Mouse (Mus musculus): ENCODE data around the gene Nrtn. TPM values are rescaled to one million over a fixed set of nuclear protein-coding genes. Genes with fewer than 3 reads are reported as not detected.

Gene Nrtn
- polyA plus RNA-seq, 1 experiment from 2014 or later = 5.3 TPM

- Histone ChIP-seq H3K9me3 (ENCODE audit: control insufficient read depth, low read length) (no peaks in the 10 kb centered on the region), H3K4me3 (ENCODE audit: low read depth, low read length) (peak overlapping the region; percentile 84), H3K27ac (ENCODE audit: low read depth, low read length) (peak overlapping the region; percentile 91), H3K4me2 (peak overlapping the region; percentile 94), H3K4me1 (replicated peaks; ENCODE audit: control insufficient read depth, insufficient read depth, low read length) (peaks cover 26% of the 10 kb centered on the region), H3K9ac (ENCODE audit: low read depth, low read length) (peak overlapping the region; percentile 94), H3K36me3 (ENCODE audit: control insufficient read depth, insufficient read depth, low read length) (peaks cover 23% of the 10 kb centered on the region), H3K27me3 (replicated peaks; ENCODE audit: control insufficient read depth, insufficient read depth, low read length) (no peaks in the 10 kb centered on the region)
- ATAC-seq (replicated peaks; ENCODE audit: low FRiP score) (no peak), DNase-seq (ENCODE audit: low spot score) (no peak)
- WGBS = 45% methylated on average over 12 of the region's 12 CpGs
Measured at GRCm38 (mm10) chr17:56765431-56765830, 8.1 kb upstream of the Nrtn start.

- Histone ChIP-seq H3K4me3 (ENCODE audit: low read depth, low read length) (peak within 1 kb of the TSS; percentile 84), H3K27ac (ENCODE audit: low read depth, low read length) (peak within 1 kb of the TSS; percentile 91), H3K36me3 (ENCODE audit: control insufficient read depth, insufficient read depth, low read length) (peaks cover 23% of the 10 kb centered on the region), H3K27me3 (replicated peaks; ENCODE audit: control insufficient read depth, insufficient read depth, low read length) (no peaks in the 10 kb centered on the region), H3K4me2 (peak within 1 kb of the TSS; percentile 94), H3K9me3 (ENCODE audit: control insufficient read depth, low read length) (no peaks in the 10 kb centered on the region), H3K4me1 (replicated peaks; ENCODE audit: control insufficient read depth, insufficient read depth, low read length) (peaks cover 26% of the 10 kb centered on the region), H3K9ac (ENCODE audit: low read depth, low read length) (peak within 1 kb of the TSS; percentile 94)
- DNase-seq (ENCODE audit: low spot score) (peak; percentile 94), ATAC-seq (replicated peaks; ENCODE audit: low FRiP score) (peak; percentile 68)
- under 1% methylated on average over 57 of the region's 58 CpGs for WGBS
Measured at GRCm38 (mm10) chr17:56764474-56765354, 7.4 kb upstream of the Nrtn start, which contains the start of gene Dus3l. Gene Dus3l (plus strand): TSS chr17:56764757.

DNA sequence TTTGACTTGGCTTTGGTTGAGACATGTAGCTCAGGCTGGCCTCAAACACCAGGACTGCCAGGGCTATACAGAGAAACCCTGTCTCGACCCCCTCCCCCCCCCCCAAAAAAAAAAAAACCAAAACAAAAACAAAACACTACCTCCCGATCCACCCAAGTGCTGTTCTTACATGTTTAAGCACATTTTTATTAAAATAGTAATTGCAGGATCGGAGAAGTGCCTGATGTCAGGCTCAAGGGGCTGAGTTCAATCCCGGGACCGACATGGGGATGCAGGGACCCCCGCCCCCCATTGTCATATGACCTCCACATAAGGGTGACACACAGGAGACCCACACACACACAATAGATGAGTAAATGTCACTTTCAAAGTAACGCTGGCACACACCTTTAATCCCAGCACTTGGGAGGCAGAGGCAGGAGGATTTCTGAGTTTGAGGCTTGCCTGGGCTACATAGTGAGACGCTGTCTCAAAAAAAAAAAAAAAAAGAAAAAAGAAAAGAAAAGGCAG is 6.5 kb upstream of the Nrtn start:
- WGBS = 55% methylated on average over 8 of the region's 8 CpGs
- Histone ChIP-seq H3K9me3 (ENCODE audit: control insufficient read depth, low read length) (no peaks in the 10 kb centered on the region), H3K4me2 (peak overlapping the region; percentile 94), H3K36me3 (ENCODE audit: control insufficient read depth, insufficient read depth, low read length) (peaks cover 18% of the 10 kb centered on the region), H3K4me3 (ENCODE audit: low read depth, low read length) (peak overlapping the region; percentile 84), H3K9ac (ENCODE audit: low read depth, low read length) (peak overlapping the region; percentile 94; the same call in 1 of the 2 replicates), H3K27me3 (replicated peaks; ENCODE audit: control insufficient read depth, insufficient read depth, low read length) (no peaks in the 10 kb centered on the region), H3K4me1 (replicated peaks; ENCODE audit: control insufficient read depth, insufficient read depth, low read length) (peaks cover 30% of the 10 kb centered on the region), H3K27ac (ENCODE audit: low read depth, low read length) (peak overlapping the region; percentile 91)
- ATAC-seq (replicated peaks; ENCODE audit: low FRiP score) = no peak
- DNase-seq (ENCODE audit: low spot score) = no peak

GRCm38 (mm10) chr17:56762769-56763731 is 5.7 kb upstream of the Nrtn start:
- Histone ChIP-seq H3K4me2 (peak overlapping the region; percentile 83), H3K36me3 (ENCODE audit: control insufficient read depth, insufficient read depth, low read length) (peaks cover 10% of the 10 kb centered on the region), H3K4me3 (ENCODE audit: low read depth, low read length) (peak overlapping the region; percentile 50; the same call in 1 of the 2 replicates), H3K9me3 (ENCODE audit: control insufficient read depth, low read length) (no peaks in the 10 kb centered on the region), H3K4me1 (replicated peaks; ENCODE audit: control insufficient read depth, insufficient read depth, low read length) (peaks cover 30% of the 10 kb centered on the region), H3K9ac (ENCODE audit: low read depth, low read length) (peak overlapping the region; percentile 66), H3K27ac (ENCODE audit: low read depth, low read length) (peak overlapping the region; percentile 91), H3K27me3 (replicated peaks; ENCODE audit: control insufficient read depth, insufficient read depth, low read length) (no peaks in the 10 kb centered on the region)
- peak; percentile 13 for ATAC-seq (replicated peaks; ENCODE audit: low FRiP score)
- WGBS = 29% methylated on average over 27 of the region's 27 CpGs
- peak; percentile 68 for DNase-seq (ENCODE audit: low spot score)

DNA sequence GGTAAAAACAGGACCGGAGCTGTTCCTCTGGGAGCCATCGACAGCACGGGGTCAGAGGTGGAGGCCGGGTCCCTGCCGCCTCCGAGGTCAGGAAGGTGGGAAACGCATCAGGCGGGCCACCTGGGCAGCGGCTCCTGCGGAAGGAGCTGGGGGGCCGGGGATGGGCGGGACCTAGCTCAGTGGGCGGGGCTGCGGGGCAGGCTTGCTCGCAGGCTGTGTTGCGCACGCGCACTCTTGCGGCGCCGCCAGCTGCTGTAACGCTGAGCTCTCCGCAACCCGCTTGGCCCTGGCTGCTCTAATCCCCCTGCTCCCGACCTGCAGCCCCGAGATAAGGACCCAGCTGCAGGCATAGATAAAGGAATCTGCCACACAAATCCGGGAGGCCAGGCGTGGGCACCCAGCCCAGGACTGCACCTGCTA is 4.7 kb upstream of the Nrtn start:
- Histone ChIP-seq H3K36me3 (ENCODE audit: control insufficient read depth, insufficient read depth, low read length) (peaks cover 3% of the 10 kb centered on the region; the same call in 1 of the 2 replicates), H3K4me2 (peak overlapping the region; percentile 83), H3K4me3 (ENCODE audit: low read depth, low read length) (peak overlapping the region; percentile 50), H3K9me3 (ENCODE audit: control insufficient read depth, low read length) (no peaks in the 10 kb centered on the region), H3K27ac (ENCODE audit: low read depth, low read length) (peak overlapping the region; percentile 91), H3K27me3 (replicated peaks; ENCODE audit: control insufficient read depth, insufficient read depth, low read length) (peaks cover 3% of the 10 kb centered on the region), H3K4me1 (replicated peaks; ENCODE audit: control insufficient read depth, insufficient read depth, low read length) (peaks cover 40% of the 10 kb centered on the region), H3K9ac (ENCODE audit: low read depth, low read length) (peak overlapping the region; percentile 66)
- DNase-seq (ENCODE audit: low spot score) (peak; percentile 94), ATAC-seq (replicated peaks; ENCODE audit: low FRiP score) (peak; percentile 73)
- under 1% methylated on average over 28 of the region's 28 CpGs for WGBS

- no peak overlapping the region for H3K27ac ChIP-seq (ENCODE audit: low read depth, low read length)
- DNase-seq (ENCODE audit: low spot score) = no peak
- 58% methylated on average over 3 of the region's 3 CpGs for WGBS
- no peaks in the 10 kb centered on the region for H3K36me3 ChIP-seq (ENCODE audit: control insufficient read depth, insufficient read depth, low read length)
- no peak for ATAC-seq (replicated peaks; ENCODE audit: low FRiP score)
- no peaks in the 10 kb centered on the region for H3K9me3 ChIP-seq (ENCODE audit: control insufficient read depth, low read length)
- H3K4me1 ChIP-seq (replicated peaks; ENCODE audit: control insufficient read depth, insufficient read depth, low read length) = peaks cover 45% of the 10 kb centered on the region
- no peak overlapping the region for H3K9ac ChIP-seq (ENCODE audit: low read depth, low read length)
- no peak overlapping the region for H3K4me3 ChIP-seq (ENCODE audit: low read depth, low read length)
- no peak overlapping the region for H3K4me2 ChIP-seq
- peaks cover 13% of the 10 kb centered on the region for H3K27me3 ChIP-seq (replicated peaks; ENCODE audit: control insufficient read depth, insufficient read depth, low read length)
Measured at GRCm38 (mm10) chr17:56761077-56761476, 3.7 kb upstream of the Nrtn start.

GRCm38 (mm10) chr17:56759261-56759660 is 1.9 kb upstream of the Nrtn start:
- no peak overlapping the region for H3K27ac ChIP-seq (ENCODE audit: low read depth, low read length)
- no peak overlapping the region for H3K9ac ChIP-seq (ENCODE audit: low read depth, low read length)
- WGBS = 72% methylated on average over 7 of the region's 7 CpGs
- peaks cover 47% of the 10 kb centered on the region for H3K4me1 ChIP-seq (replicated peaks; ENCODE audit: control insufficient read depth, insufficient read depth, low read length)
- H3K4me3 ChIP-seq (ENCODE audit: low read depth, low read length) = no peak overlapping the region
- peaks cover 31% of the 10 kb centered on the region for H3K27me3 ChIP-seq (replicated peaks; ENCODE audit: control insufficient read depth, insufficient read depth, low read length)
- DNase-seq (ENCODE audit: low spot score) (no peak), ATAC-seq (replicated peaks; ENCODE audit: low FRiP score) (no peak)
- no peak overlapping the region for H3K4me2 ChIP-seq
- H3K36me3 ChIP-seq (ENCODE audit: control insufficient read depth, insufficient read depth, low read length) = no peaks in the 10 kb centered on the region
- H3K9me3 ChIP-seq (ENCODE audit: control insufficient read depth, low read length) = no peaks in the 10 kb centered on the region

DNA sequence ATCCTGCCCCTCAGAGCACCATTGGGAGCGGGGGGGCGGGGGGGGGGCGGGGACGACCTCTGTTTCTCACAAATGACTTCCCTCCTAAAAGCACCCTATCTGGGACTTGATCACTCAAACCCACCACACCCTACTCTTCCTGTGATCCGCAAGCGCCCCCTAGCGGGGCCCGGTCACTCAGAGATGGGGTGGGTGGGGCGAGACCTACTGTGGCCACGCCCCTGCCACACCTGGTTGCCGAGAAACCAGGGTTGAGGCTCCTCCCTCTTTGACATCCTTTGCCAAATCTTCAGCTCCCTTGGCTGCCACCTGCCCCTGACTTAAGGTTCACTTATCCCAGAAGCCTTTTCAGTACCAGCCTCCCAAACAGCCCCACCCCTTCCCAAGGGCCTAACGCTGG is 802 bp upstream of the Nrtn start:
- Histone ChIP-seq H3K9ac (ENCODE audit: low read depth, low read length) (no peak overlapping the region; the same call in 1 of the 2 replicates), H3K4me2 (peak overlapping the region; percentile 98), H3K4me3 (ENCODE audit: low read depth, low read length) (peak overlapping the region; percentile 62)

More for the DNA sequence above, 802 bp upstream of the Nrtn start:
- ATAC-seq (replicated peaks; ENCODE audit: low FRiP score) (peak; percentile 34; the same call in 1 of the 2 replicates), DNase-seq (ENCODE audit: low spot score) (peak; percentile 78)
- WGBS = 6% methylated on average over 12 of the region's 12 CpGs
- Histone ChIP-seq H3K27ac (ENCODE audit: low read depth, low read length) (peak overlapping the region; percentile 77; the same call in 1 of the 2 replicates), H3K27me3 (replicated peaks; ENCODE audit: control insufficient read depth, insufficient read depth, low read length) (peaks cover 42% of the 10 kb centered on the region), H3K9me3 (ENCODE audit: control insufficient read depth, low read length) (no peaks in the 10 kb centered on the region), H3K4me1 (replicated peaks; ENCODE audit: control insufficient read depth, insufficient read depth, low read length) (peaks cover 41% of the 10 kb centered on the region), H3K36me3 (ENCODE audit: control insufficient read depth, insufficient read depth, low read length) (no peaks in the 10 kb centered on the region)

All from liver, embryonic 11.5 days (tissue).